Mouse (Mus musculus): Measurements from ENCODE around the gene Gpn1. TPM values are rescaled to one million over a fixed set of nuclear protein-coding genes. Genes with fewer than 3 reads are reported as not detected.

Gpn1 gene
- polyA plus RNA-seq (2015; fragmentation: Nextera tagmentation; extraction: Ambion mirVana), result 75.4 and 89.8 TPM in 2 replicates

- under 1% methylated on average over 49 of the region's 49 CpGs for WGBS
- Histone ChIP-seq H3K36me3 (ENCODE audit: poor library complexity, severe bottlenecking) (peaks cover 33% of the 10 kb centered on the region), H3K27ac (no peak within 1 kb of the TSS), H3K4me2 (peak within 1 kb of the TSS; percentile 78), H3K9ac (peak within 1 kb of the TSS; percentile 77), H3K4me1 (peaks cover 10% of the 10 kb centered on the region), H3K9me3 (replicated peaks) (no peaks in the 10 kb centered on the region), H3K27me3 (no peaks in the 10 kb centered on the region), H3K4me3 (peak within 1 kb of the TSS; percentile 75)
- peak; percentile 100 for ATAC-seq
Observed at GRCm38 (mm10) chr5:31494513-31495297, at the start of gene Gpn1. Gene Gpn1 (plus strand): TSS chr5:31494741.

GRCm38 (mm10) chr5:31451336-31451735 lies 43.2 kb upstream of the Gpn1 start:
- no peak overlapping the region for H3K4me3 ChIP-seq
- H3K9me3 ChIP-seq (replicated peaks), result no peaks in the 10 kb centered on the region
- H3K9ac ChIP-seq, result no peak overlapping the region
- H3K27ac ChIP-seq, result no peak overlapping the region
- 95% methylated on average over 2 of the region's 2 CpGs for WGBS
- peaks cover 19% of the 10 kb centered on the region for H3K4me1 ChIP-seq
- H3K4me2 ChIP-seq, result no peak overlapping the region
- no peak for ATAC-seq
- H3K36me3 ChIP-seq (ENCODE audit: poor library complexity, severe bottlenecking), result no peaks in the 10 kb centered on the region
- no peaks in the 10 kb centered on the region for H3K27me3 ChIP-seq

- Histone ChIP-seq H3K9ac (peak within 1 kb of the TSS; percentile 73), H3K4me1 (peaks cover 19% of the 10 kb centered on the region), H3K9me3 (replicated peaks) (no peaks in the 10 kb centered on the region), H3K27me3 (no peaks in the 10 kb centered on the region), H3K4me3 (peak within 1 kb of the TSS; percentile 52), H3K4me2 (peak within 1 kb of the TSS; percentile 87), H3K27ac (0 out of 2 replicates have a peak within 1 kb of the TSS, but pooled peaks have one; percentile 8), H3K36me3 (ENCODE audit: poor library complexity, severe bottlenecking) (no peaks in the 10 kb centered on the region)
- 7% methylated on average over 23 of the region's 23 CpGs for WGBS
- ATAC-seq, result peak; percentile 99
Observed at GRCm38 (mm10) chr5:31451878-31452561, 42.5 kb upstream of the Gpn1 start, which contains the start of gene Zfp512. Gene Zfp512 (plus strand): TSS chr5:31452431.

GRCm38 (mm10) chr5:31452562-31452878 lies 42.0 kb upstream of the Gpn1 start:
- Histone ChIP-seq H3K27ac (no peak overlapping the region), H3K4me3 (peak overlapping the region; percentile 52)

GRCm38 (mm10) chr5:31452886-31453410 lies 41.6 kb upstream of the Gpn1 start:
- peak overlapping the region; percentile 73 for H3K9ac ChIP-seq
- H3K27me3 ChIP-seq, result no peaks in the 10 kb centered on the region
- 0 out of 2 replicates have a peak overlapping the region, but pooled peaks have one; percentile 8 for H3K27ac ChIP-seq
- no peaks in the 10 kb centered on the region for H3K36me3 ChIP-seq (ENCODE audit: poor library complexity, severe bottlenecking)
- H3K9me3 ChIP-seq (replicated peaks), result no peaks in the 10 kb centered on the region
- H3K4me2 ChIP-seq, result peak overlapping the region; percentile 87
- WGBS, result 20% methylated on average over 7 of the region's 7 CpGs
- no peak for ATAC-seq
- peaks cover 19% of the 10 kb centered on the region for H3K4me1 ChIP-seq
- H3K4me3 ChIP-seq, result peak overlapping the region; percentile 52

More at GRCm38 (mm10) chr5:31452562-31452878, 42.0 kb upstream of the Gpn1 start:
- 0 out of 2 replicates have a peak, but pooled peaks have one; percentile 9 for ATAC-seq
- Histone ChIP-seq H3K9me3 (replicated peaks) (no peaks in the 10 kb centered on the region), H3K4me1 (peaks cover 19% of the 10 kb centered on the region), H3K27me3 (no peaks in the 10 kb centered on the region), H3K36me3 (ENCODE audit: poor library complexity, severe bottlenecking) (no peaks in the 10 kb centered on the region), H3K4me2 (peak overlapping the region; percentile 87), H3K9ac (peak overlapping the region; percentile 73)
- WGBS, result 0% methylated on average over 11 of the region's 11 CpGs

- Histone ChIP-seq H3K27me3 (no peaks in the 10 kb centered on the region), H3K36me3 (ENCODE audit: poor library complexity, severe bottlenecking) (peaks cover 73% of the 10 kb centered on the region), H3K9ac (no peak overlapping the region), H3K9me3 (replicated peaks) (no peaks in the 10 kb centered on the region), H3K4me2 (no peak overlapping the region), H3K27ac (no peak overlapping the region), H3K4me3 (no peak overlapping the region), H3K4me1 (no peaks in the 10 kb centered on the region)
- no peak for ATAC-seq
- 94% methylated on average over 3 of the region's 3 CpGs for WGBS
Observed at GRCm38 (mm10) chr5:31467798-31468197, 26.7 kb upstream of the Gpn1 start.

- ATAC-seq, result no peak
- Histone ChIP-seq H3K4me1 (no peaks in the 10 kb centered on the region), H3K9ac (no peak overlapping the region), H3K4me2 (no peak overlapping the region), H3K4me3 (no peak overlapping the region), H3K27me3 (no peaks in the 10 kb centered on the region), H3K9me3 (replicated peaks) (no peaks in the 10 kb centered on the region), H3K36me3 (ENCODE audit: poor library complexity, severe bottlenecking) (peaks cover 91% of the 10 kb centered on the region), H3K27ac (no peak overlapping the region)
- 94% methylated on average over 6 of the region's 6 CpGs for WGBS
Observed at GRCm38 (mm10) chr5:31469711-31470110, 24.8 kb upstream of the Gpn1 start.

- peaks cover 95% of the 10 kb centered on the region for H3K36me3 ChIP-seq (ENCODE audit: poor library complexity, severe bottlenecking)
Observed at GRCm38 (mm10) chr5:31470334-31470733, 24.2 kb upstream of the Gpn1 start.

GRCm38 (mm10) chr5:31480536-31480935 lies 14.0 kb upstream of the Gpn1 start:
- ATAC-seq, result no peak
- Histone ChIP-seq H3K36me3 (ENCODE audit: poor library complexity, severe bottlenecking) (peaks cover 74% of the 10 kb centered on the region), H3K4me3 (no peak overlapping the region), H3K27ac (no peak overlapping the region), H3K27me3 (no peaks in the 10 kb centered on the region), H3K4me2 (no peak overlapping the region), H3K9me3 (replicated peaks) (no peaks in the 10 kb centered on the region), H3K9ac (no peak overlapping the region), H3K4me1 (no peaks in the 10 kb centered on the region)
- 93% methylated on average over 4 of the region's 4 CpGs for WGBS

More at GRCm38 (mm10) chr5:31470334-31470733, 24.2 kb upstream of the Gpn1 start:
- Histone ChIP-seq H3K9ac (no peak overlapping the region), H3K4me3 (no peak overlapping the region), H3K27me3 (no peaks in the 10 kb centered on the region), H3K27ac (no peak overlapping the region), H3K4me2 (no peak overlapping the region), H3K4me1 (no peaks in the 10 kb centered on the region), H3K9me3 (replicated peaks) (no peaks in the 10 kb centered on the region)
- no peak for ATAC-seq
- 63% methylated on average over 7 of the region's 7 CpGs for WGBS

- Histone ChIP-seq H3K27me3 (no peaks in the 10 kb centered on the region), H3K27ac (no peak within 1 kb of the TSS), H3K9ac (no peak within 1 kb of the TSS), H3K36me3 (ENCODE audit: poor library complexity, severe bottlenecking) (peaks cover 25% of the 10 kb centered on the region), H3K9me3 (replicated peaks) (no peaks in the 10 kb centered on the region), H3K4me3 (no peak within 1 kb of the TSS), H3K4me1 (no peaks in the 10 kb centered on the region), H3K4me2 (no peak within 1 kb of the TSS)
- ATAC-seq, result no peak
- 96% methylated on average over 3 of the region's 3 CpGs for WGBS
Observed at GRCm38 (mm10) chr5:31485440-31485839, 9.1 kb upstream of the Gpn1 start, which contains the start of gene 4930548H24Rik. Gene 4930548H24Rik (plus strand): TSS chr5:31485740.

GRCm38 (mm10) chr5:31487889-31488288 lies 6.7 kb upstream of the Gpn1 start:
- Histone ChIP-seq H3K36me3 (ENCODE audit: poor library complexity, severe bottlenecking) (peaks cover 2% of the 10 kb centered on the region; the same call in 1 of the 2 replicates), H3K9ac (no peak overlapping the region), H3K9me3 (replicated peaks) (no peaks in the 10 kb centered on the region), H3K4me1 (no peaks in the 10 kb centered on the region), H3K27ac (no peak overlapping the region), H3K4me3 (no peak overlapping the region), H3K4me2 (no peak overlapping the region), H3K27me3 (no peaks in the 10 kb centered on the region)
- 99% methylated on average over 3 of the region's 3 CpGs for WGBS
- no peak for ATAC-seq
